Mouse (Mus musculus): Measurements from ENCODE around the gene Clec4e. TPM values are rescaled to one million over a fixed set of nuclear protein-coding genes. Genes with fewer than 3 reads are reported as not detected.
"Not testable (repeated sequence)": the region's sequence is repeated elsewhere in the genome, so short reads cannot be mapped to it uniquely, and the experiment has no call there.

The Clec4e gene
- polyA plus RNA-seq, 1 experiment from 2014 or later: 0.18 TPM

DNA sequence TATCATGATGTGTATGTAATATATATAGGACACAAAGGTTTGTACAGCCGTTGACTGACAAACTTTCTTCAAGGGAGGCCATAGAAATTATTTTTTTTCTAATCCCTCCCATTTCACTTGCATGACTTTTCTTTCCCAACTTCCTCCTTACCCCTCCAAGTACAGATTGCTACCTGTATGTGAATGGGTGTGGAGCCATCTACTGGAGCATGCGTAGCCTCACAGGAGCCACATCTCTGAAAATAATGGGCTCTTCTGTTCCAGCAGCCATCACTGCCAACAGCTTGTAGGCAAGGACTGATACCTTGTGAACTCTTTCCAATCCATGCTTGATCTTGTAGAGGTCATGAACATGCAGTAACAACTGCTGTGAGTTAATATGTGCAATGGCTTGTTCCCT is 40.8 kb downstream of the Clec4e start:
- H3K9ac ChIP-seq (ENCODE audit: low read length); H3K27ac ChIP-seq (ENCODE audit: low read length); H3K4me1 ChIP-seq (ENCODE audit: control insufficient read depth, insufficient read depth, low read length); H3K4me2 ChIP-seq (ENCODE audit: low read depth, low read length); H3K4me3 ChIP-seq (ENCODE audit: low read length); H3K27me3 ChIP-seq (ENCODE audit: control insufficient read depth, insufficient read depth, low read length); H3K9me3 ChIP-seq (replicated peaks; ENCODE audit: control insufficient read depth, low read length); H3K36me3 ChIP-seq (ENCODE audit: control insufficient read depth, insufficient read depth); ATAC-seq (replicated peaks; ENCODE audit: extremely low read depth, insufficient read depth, low FRiP score): not testable (repeated sequence)
- WGBS: 73% methylated on average over 2 of the region's 2 CpGs

DNA sequence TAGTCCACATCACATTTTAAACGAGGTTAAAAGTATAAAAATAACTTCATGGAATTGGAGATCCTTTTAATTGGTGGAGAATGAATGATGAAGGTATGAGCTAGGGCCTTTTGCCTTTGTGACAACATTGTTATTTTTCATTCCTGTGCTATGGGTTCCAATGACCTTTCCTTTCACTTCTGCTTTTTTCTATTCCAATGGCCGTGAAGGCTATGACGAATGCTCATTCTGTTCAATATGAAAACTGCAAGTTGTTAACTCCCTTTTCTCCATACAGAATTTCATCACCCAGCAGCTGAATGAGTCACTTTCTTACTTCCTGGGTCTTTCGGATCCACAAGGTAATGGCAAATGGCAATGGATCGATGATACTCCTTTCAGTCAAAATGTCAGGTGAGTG is 45.5 kb downstream of the Clec4e start:
- H3K27me3 ChIP-seq (ENCODE audit: control insufficient read depth, insufficient read depth, low read length): no peaks in the 10 kb centered on the region
- no peak overlapping the region for H3K4me3 ChIP-seq (ENCODE audit: low read length)
- H3K4me2 ChIP-seq (ENCODE audit: low read depth, low read length): no peak overlapping the region
- no peak overlapping the region for H3K9ac ChIP-seq (ENCODE audit: low read length)
- H3K4me1 ChIP-seq (ENCODE audit: control insufficient read depth, insufficient read depth, low read length): no peaks in the 10 kb centered on the region
- no peak overlapping the region for H3K27ac ChIP-seq (ENCODE audit: low read length)
- H3K36me3 ChIP-seq (ENCODE audit: control insufficient read depth, insufficient read depth): no peaks in the 10 kb centered on the region
- ATAC-seq (replicated peaks; ENCODE audit: extremely low read depth, insufficient read depth, low FRiP score): no peak
- 75% methylated on average over 5 of the region's 5 CpGs for WGBS
- H3K9me3 ChIP-seq (replicated peaks; ENCODE audit: control insufficient read depth, low read length): no peaks in the 10 kb centered on the region; the same call in 1 of the 2 replicates

DNA sequence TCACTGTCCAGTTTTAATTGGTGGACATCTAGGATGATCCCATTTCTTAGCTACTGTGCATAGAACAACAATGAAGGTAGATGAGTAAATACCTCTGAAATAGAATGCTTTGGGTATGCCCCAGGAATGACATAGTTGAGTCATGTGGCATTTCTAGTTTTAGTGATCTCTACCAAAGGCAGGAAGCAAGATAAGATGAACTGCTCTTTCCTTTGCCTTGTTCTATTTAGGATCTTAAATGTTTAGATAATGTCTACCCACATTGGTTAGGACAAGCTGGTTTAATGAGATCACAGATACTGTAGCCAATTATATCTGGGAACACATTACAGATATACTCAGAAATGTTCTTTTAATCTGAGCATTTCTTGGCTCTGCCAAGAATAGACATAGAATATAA is 52.1 kb downstream of the Clec4e start:
- Histone ChIP-seq H3K36me3 (ENCODE audit: control insufficient read depth, insufficient read depth) (no peaks in the 10 kb centered on the region), H3K4me1 (ENCODE audit: control insufficient read depth, insufficient read depth, low read length) (no peaks in the 10 kb centered on the region), H3K27me3 (ENCODE audit: control insufficient read depth, insufficient read depth, low read length) (no peaks in the 10 kb centered on the region), H3K9me3 (replicated peaks; ENCODE audit: control insufficient read depth, low read length) (0 out of 2 replicates have a peak, but pooled peaks cover 2% of the 10 kb centered on the region), H3K9ac (ENCODE audit: low read length) (no peak overlapping the region), H3K27ac (ENCODE audit: low read length) (no peak overlapping the region), H3K4me3 (ENCODE audit: low read length) (no peak overlapping the region), H3K4me2 (ENCODE audit: low read depth, low read length) (no peak overlapping the region)
- ATAC-seq (replicated peaks; ENCODE audit: extremely low read depth, insufficient read depth, low FRiP score): no peak

Other genes starting within 250 kb of the Clec4e start
- gene Clec4b1, start 239.9 kb downstream of the Clec4e start, polyA plus RNA-seq (2015; fragmentation: Nextera tagmentation; extraction: Ambion mirVana): not detected in 2 replicates
- 2.3 and 2.5 TPM in 2 replicates for gene Clec4a2, start 183.4 kb downstream of the Clec4e start, polyA plus RNA-seq (2015; fragmentation: Nextera tagmentation; extraction: Ambion mirVana)
- gene Clec4b2, start 117.0 kb downstream of the Clec4e start, polyA plus RNA-seq (2015; fragmentation: Nextera tagmentation; extraction: Ambion mirVana): not detected in 2 replicates
- 2.8 and 3.7 TPM in 2 replicates for gene Clec4n, start 60.0 kb downstream of the Clec4e start, polyA plus RNA-seq (2015; fragmentation: Nextera tagmentation; extraction: Ambion mirVana)
- gene Clec4d, start 27.8 kb downstream of the Clec4e start, polyA plus RNA-seq (2015; fragmentation: Nextera tagmentation; extraction: Ambion mirVana): 0.11 and 0.44 TPM in 2 replicates
- not detected in 2 replicates for gene Vmn2r19, start 18.5 kb upstream of the Clec4e start, polyA plus RNA-seq (2015; fragmentation: Nextera tagmentation; extraction: Ambion mirVana)
- not detected in 2 replicates for gene Vmn2r20, start 128.2 kb upstream of the Clec4e start, polyA plus RNA-seq (2015; fragmentation: Nextera tagmentation; extraction: Ambion mirVana)
- gene Vmn2r21, start 243.5 kb upstream of the Clec4e start, polyA plus RNA-seq (2015; fragmentation: Nextera tagmentation; extraction: Ambion mirVana): not detected in 2 replicates